Mouse (Mus musculus): Measurements from ENCODE around the gene Foxl1.

DNA sequence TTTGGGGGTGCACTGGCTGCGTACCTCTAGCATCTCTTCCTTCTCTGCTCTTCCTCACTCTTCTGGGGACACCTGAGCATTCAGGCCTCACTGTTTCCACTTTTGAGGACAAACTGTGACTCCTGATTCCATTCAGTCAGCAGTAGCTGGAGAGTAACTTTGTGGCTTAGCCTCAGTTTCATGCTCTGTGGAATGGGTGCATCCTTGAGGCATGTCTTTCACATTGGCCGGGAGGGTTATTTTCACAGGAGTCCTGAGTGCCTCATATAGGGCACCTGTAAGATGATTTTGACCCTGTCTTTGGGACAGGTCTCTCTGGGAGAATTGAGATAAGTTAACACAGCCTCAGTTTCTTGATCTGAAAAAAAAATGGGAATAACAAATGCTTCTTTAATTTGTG is 4.6 kb upstream of the Foxl1 start:
- TF ChIP-seq JUND (conservative IDR thresholded peaks at IDR 0.05; ENCODE audit: low read depth, low read length) (no peak), MYC (IDR thresholded peaks at IDR 0.05; ENCODE audit: low read depth, low read length) (no peak), CTCF (conservative IDR thresholded peaks at IDR 0.05 in 1 of 2, IDR thresholded peaks at IDR 0.05 in 1 of 2; ENCODE audit: low read depth in 2 of 2, low read length in 2 of 2) (no peak), UBTF (IDR thresholded peaks at IDR 0.05; ENCODE audit: low read depth, low read length) (no peak), NELFE (IDR thresholded peaks at IDR 0.05; ENCODE audit: low read depth, low read length) (no peak), USF1 (IDR thresholded peaks at IDR 0.05; ENCODE audit: low read depth, low read length) (no peak), EP300 (IDR thresholded peaks at IDR 0.05; ENCODE audit: low read length) (no peak)

All from CH12.LX (cell line).